Mouse (Mus musculus): ENCODE measurements around the gene Aqp12. TPM values are rescaled to one million over a fixed set of nuclear protein-coding genes. Genes with fewer than 3 reads are reported as not detected.
A peak's percentile ranks its signal among the peaks of the same experiment; 100 is the strongest.

Aqp12 gene
- total RNA-seq, 2 experiments from 2014 or later = not detected

- DNase-seq (ENCODE audit: low spot score in 2 of 2) = peak in 1 of 2 experiments; percentile 2
- intact Hi-C loops (cut with DNase I) = no loop called here
Measured at GRCm38 (mm10) chr1:93013367-93013766, 7.2 kb downstream of the Aqp12 start.

DNA sequence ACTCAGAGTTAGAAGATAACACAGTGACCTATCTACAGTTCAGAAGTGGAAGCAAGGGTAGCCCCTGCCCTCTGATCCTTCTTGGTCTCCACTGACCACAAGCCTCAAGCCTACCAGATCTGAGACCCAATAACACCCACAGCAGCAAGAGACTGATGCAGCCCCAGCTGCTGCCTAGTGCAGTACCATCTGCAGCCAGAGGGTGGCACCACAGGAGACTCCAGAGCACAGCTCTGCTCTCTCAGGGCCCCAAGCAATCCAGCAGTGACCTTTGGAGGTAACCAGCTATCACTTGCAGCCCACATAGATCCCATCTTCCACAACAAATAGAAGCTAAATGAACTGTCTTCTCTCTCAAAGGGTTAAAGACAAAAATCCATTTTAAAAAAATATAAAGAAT, 8.3 kb downstream of the Aqp12 start:
- DNase-seq (ENCODE audit: low spot score in 2 of 2) = peak; percentile 68 to 78
- intact Hi-C loops (cut with DNase I) = no loop called here

DNA sequence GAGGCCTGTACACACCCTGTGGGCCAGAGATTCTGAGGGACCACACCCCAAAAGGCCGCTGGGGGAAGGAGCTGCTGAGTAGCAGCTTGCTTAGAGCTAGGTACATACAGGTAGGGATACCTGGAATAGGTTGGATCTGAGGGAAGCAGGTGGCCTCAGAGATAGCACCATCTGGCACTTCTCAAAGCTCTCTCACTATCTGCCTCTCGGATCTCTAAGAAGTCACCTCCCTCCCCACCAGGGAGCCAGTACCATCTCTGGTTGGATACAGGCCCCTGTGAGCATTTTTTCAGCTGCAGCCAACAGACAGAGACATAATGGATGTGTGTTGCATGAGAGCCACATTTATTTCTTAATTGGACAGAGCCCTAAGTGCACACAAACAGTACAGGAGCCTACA, 9.0 kb downstream of the Aqp12 start:
- intact Hi-C loops (cut with DNase I) = no loop called here
- DNase-seq (ENCODE audit: low spot score in 2 of 2) = no peak

- DNase-seq (ENCODE audit: low spot score in 2 of 2) = no peak
- intact Hi-C loops (cut with DNase I) = no loop called here
Measured at GRCm38 (mm10) chr1:93018716-93019115, 12.6 kb downstream of the Aqp12 start.

DNA sequence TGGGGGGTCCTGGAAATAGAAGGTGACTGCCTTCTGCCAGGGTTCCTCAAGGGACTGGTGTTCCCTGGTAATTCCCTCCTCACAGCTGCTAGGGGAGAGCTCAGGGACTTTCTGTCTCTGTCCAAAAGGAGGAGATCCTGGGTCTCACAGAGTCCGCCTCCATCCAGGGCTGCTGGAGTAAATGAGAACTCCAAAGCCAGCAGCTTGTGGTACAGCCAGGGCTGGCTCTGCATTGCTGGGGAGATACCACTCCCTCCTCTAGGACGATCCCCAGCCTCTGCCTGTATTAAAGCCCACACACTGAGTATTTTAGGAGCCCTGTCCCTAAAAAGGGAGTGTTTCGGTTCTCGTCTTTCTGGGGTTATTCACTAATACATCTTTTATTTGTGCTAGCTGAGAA, 14.5 kb downstream of the Aqp12 start:
- DNase-seq (ENCODE audit: low spot score in 2 of 2) = peak in 1 of 2 experiments; percentile 58

GRCm38 (mm10) chr1:93026600-93026999, 20.5 kb downstream of the Aqp12 start:
- no peak for DNase-seq (ENCODE audit: low spot score in 2 of 2)
- intact Hi-C loops (cut with DNase I) = no loop called here

More for the DNA sequence above, 14.5 kb downstream of the Aqp12 start:
- intact Hi-C loops (cut with DNase I) = no loop called here

GRCm38 (mm10) chr1:93029387-93029786, 23.3 kb downstream of the Aqp12 start:
- intact Hi-C loops (cut with DNase I) = no loop called here
- no peak for DNase-seq (ENCODE audit: low spot score in 2 of 2)

GRCm38 (mm10) chr1:93030060-93030459, 23.9 kb downstream of the Aqp12 start:
- intact Hi-C loops (cut with DNase I) = no loop called here
- DNase-seq (ENCODE audit: low spot score in 2 of 2) = no peak

DNA sequence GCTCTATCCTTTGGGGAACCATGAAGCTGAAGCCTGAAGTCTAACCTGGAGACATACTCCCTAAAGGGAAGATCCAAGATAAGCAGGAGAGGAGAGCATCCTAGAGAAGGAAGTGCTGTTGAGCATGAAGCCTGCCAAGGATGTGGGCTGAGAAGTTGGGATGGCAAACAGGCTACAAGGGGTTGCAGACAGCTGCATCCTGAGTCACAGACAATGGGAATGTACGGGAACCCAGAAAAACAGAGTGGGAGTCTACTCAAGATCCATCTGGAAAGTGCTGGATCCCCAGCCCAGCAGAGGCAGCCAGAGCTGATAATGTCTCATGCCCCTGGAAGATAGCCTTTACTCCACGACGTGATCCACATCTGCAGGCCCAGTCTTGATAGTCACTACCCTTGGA, 25.1 kb downstream of the Aqp12 start:
- peak in 1 of 2 experiments; percentile 68 for DNase-seq (ENCODE audit: low spot score in 2 of 2)
- intact Hi-C loops (cut with DNase I) = no loop called here

- DNase-seq (ENCODE audit: low spot score in 2 of 2) = no peak
- intact Hi-C loops (cut with DNase I) = no loop called here
Measured at GRCm38 (mm10) chr1:93033989-93034388, 27.9 kb downstream of the Aqp12 start.

- intact Hi-C loops (cut with DNase I) = no loop called here
Measured at GRCm38 (mm10) chr1:93035981-93036380, 29.8 kb downstream of the Aqp12 start.

DNA sequence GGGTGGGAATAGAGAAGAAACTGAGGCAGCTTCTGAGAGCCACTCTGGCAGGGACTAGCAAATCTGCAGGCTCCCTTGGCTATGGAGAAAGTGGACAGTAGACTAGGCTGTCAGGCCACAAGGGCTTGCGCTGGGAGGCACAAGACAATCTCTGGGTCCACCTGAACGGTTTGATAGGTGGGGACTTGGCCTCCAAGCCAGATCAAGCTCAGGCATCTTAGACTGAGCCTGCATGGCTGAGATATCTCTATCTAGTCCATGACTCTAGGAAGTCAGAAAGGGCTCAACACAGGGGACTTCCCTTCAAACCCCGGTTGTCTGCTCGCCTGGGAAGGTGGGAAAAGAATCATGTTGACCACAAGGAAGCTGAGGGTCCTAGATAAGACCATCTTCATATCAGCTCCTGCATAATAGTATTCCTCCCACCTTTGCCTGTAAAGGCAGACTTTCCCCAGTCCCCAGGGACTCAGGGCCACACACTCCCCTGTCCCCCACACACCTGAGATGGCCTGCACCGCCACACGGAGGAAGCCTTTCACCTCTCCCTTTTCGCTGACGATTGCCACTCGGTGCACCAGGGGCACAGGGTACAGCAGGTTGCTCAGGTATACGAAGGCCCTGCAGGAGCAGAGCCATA, 40.1 kb downstream of the Aqp12 start:
- intact Hi-C loops (cut with DNase I) = no loop called here

More at GRCm38 (mm10) chr1:93035981-93036380, 29.8 kb downstream of the Aqp12 start:
- no peak for DNase-seq (ENCODE audit: low spot score in 2 of 2)

DNA sequence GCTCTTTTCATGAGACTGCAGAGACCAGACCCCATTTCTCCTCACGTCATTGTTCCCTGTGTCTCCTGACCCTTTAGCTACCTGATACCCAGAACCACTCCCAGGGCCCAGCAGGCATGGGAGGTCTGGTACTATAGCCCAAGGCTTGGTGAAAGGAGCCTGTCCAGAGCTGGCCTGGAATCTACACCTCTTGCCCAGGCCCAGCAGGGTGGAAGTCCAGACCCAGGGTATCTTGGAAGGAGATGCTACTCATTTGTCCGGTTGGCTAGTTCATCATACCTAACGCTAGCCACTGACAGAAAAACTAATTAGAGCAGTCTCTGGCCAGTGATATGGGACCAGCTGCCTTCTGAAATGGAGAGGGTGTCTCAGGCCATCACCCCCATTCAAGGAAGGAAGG, 43.9 kb downstream of the Aqp12 start:
- no peak for DNase-seq (ENCODE audit: low spot score in 2 of 2)
- intact Hi-C loops (cut with DNase I) = no loop called here

More for the DNA sequence above, 40.1 kb downstream of the Aqp12 start:
- no peak for DNase-seq (ENCODE audit: low spot score in 2 of 2)

GRCm38 (mm10) chr1:93051124-93051833, 45.1 kb downstream of the Aqp12 start:
- no peak for DNase-seq (ENCODE audit: low spot score in 2 of 2)
- intact Hi-C loops (cut with DNase I) = no loop called here

Other genes starting within 250 kb of the Aqp12 start
- gene Gpc1, start 174.7 kb upstream of the Aqp12 start, total RNA-seq (2021) = 10 to 100 TPM; 73.8 to 81.8 TPM
- gene Ankmy1, start 103.4 kb upstream of the Aqp12 start, total RNA-seq (2021) = under 1 TPM; 0.32 to 0.41 TPM
- 10 to 100 TPM; 11.7 to 13.0 TPM for gene Dusp28, start 99.4 kb upstream of the Aqp12 start, total RNA-seq (2021)
- gene Rnpepl1, start 95.6 kb upstream of the Aqp12 start, total RNA-seq (2021) = 10 to 100 TPM; 32.3 to 32.9 TPM
- 10 to 100 TPM; 44.4 to 47.8 TPM for gene Capn10, start 72.0 kb upstream of the Aqp12 start, total RNA-seq (2021)
- under 1 TPM; 0.18 to 0.48 TPM for gene Gpr35, start 55.5 kb upstream of the Aqp12 start, total RNA-seq (2021)
- gene Kif1a, start 95.6 kb downstream of the Aqp12 start, total RNA-seq (2021) = 100 to 1,000 TPM; 724 to 739 TPM
- not detected for gene Agxt, start 128.9 kb downstream of the Aqp12 start, total RNA-seq (2021)
- not detected for gene 2310007B03Rik, start 154.6 kb downstream of the Aqp12 start, total RNA-seq (2021)
- under 1 TPM; 0.07 to 0.09 TPM for gene Crocc2, start 162.4 kb downstream of the Aqp12 start, total RNA-seq (2021)
- gene Sned1, start 229.5 kb downstream of the Aqp12 start, total RNA-seq (2021) = 1 to 10 TPM; 6.1 to 6.9 TPM

Measured in left cerebral cortex, postnatal 25 days (tissue).